Mouse (Mus musculus): ENCODE results near the gene Akap7. TPM values are rescaled to one million over a fixed set of nuclear protein-coding genes. Genes with fewer than 3 reads are reported as not detected.

Gene Akap7
- 42.0 and 43.3 TPM in 2 replicates for polyA plus RNA-seq (2014; fragmentation: Nextera tagmentation; extraction: Ambion mirVana)

- H3K4me3 ChIP-seq (ENCODE audit: control insufficient read depth in 1 of 2, insufficient read depth in 1 of 2, low read depth in 1 of 2, low read length in 2 of 2) = no peak within 1 kb of the TSS
- H3K27ac ChIP-seq (replicated peaks in 1 of 2; ENCODE audit: control insufficient read depth in 1 of 2, insufficient read depth in 1 of 2, low read depth in 2 of 2, low read length in 2 of 2) = no peak within 1 kb of the TSS
- H3K27me3 ChIP-seq (ENCODE audit: control insufficient read depth, insufficient read depth, low read length) = no peaks in the 10 kb centered on the region
- H3K4me2 ChIP-seq (ENCODE audit: low read length) = no peak within 1 kb of the TSS
- no peak for ATAC-seq (ENCODE audit: insufficient number of reproducible peaks, insufficient read depth, low FRiP score, low read depth)
- no peaks in the 10 kb centered on the region for H3K9me3 ChIP-seq (ENCODE audit: control insufficient read depth, low read length)
- 90% methylated on average over 9 of the region's 9 CpGs for WGBS
- no peak within 1 kb of the TSS for H3K9ac ChIP-seq (ENCODE audit: low read length)
- 0 out of 4 replicates have a peak, but pooled peaks cover 0 to 3% of the 10 kb centered on the region in 2 experiments for H3K4me1 ChIP-seq (ENCODE audit: control insufficient read depth in 2 of 2, insufficient read depth in 2 of 2, low read length in 2 of 2)
- H3K36me3 ChIP-seq (ENCODE audit: control insufficient read depth, insufficient read depth, low read length) = no peaks in the 10 kb centered on the region
Measured at GRCm38 (mm10) chr10:25307770-25308169, at the start of gene Akap7. TSS of gene Akap7 (minus strand) at chr10:25307870.

- Histone ChIP-seq H3K36me3 (ENCODE audit: control insufficient read depth, insufficient read depth, low read length) (no peaks in the 10 kb centered on the region), H3K27ac (replicated peaks in 1 of 2; ENCODE audit: control insufficient read depth in 1 of 2, insufficient read depth in 1 of 2, low read depth in 2 of 2, low read length in 2 of 2) (no peak overlapping the region), H3K9ac (ENCODE audit: low read length) (no peak overlapping the region), H3K4me1 (ENCODE audit: control insufficient read depth in 2 of 2, insufficient read depth in 2 of 2, low read length in 2 of 2) (no peaks in the 10 kb centered on the region), H3K27me3 (ENCODE audit: control insufficient read depth, insufficient read depth, low read length) (no peaks in the 10 kb centered on the region), H3K4me2 (ENCODE audit: low read length) (no peak overlapping the region), H3K4me3 (ENCODE audit: control insufficient read depth in 1 of 2, insufficient read depth in 1 of 2, low read depth in 1 of 2, low read length in 2 of 2) (no peak overlapping the region), H3K9me3 (ENCODE audit: control insufficient read depth, low read length) (no peaks in the 10 kb centered on the region)
- 83% methylated on average over 7 of the region's 7 CpGs for WGBS
- ATAC-seq (ENCODE audit: insufficient number of reproducible peaks, insufficient read depth, low FRiP score, low read depth) = no peak
Measured at GRCm38 (mm10) chr10:25354390-25354789, 46.7 kb upstream of the Akap7 start.

GRCm38 (mm10) chr10:25353941-25354340 is 46.3 kb upstream of the Akap7 start:
- no peak overlapping the region for H3K4me2 ChIP-seq (ENCODE audit: low read length)
- H3K9me3 ChIP-seq (ENCODE audit: control insufficient read depth, low read length) = no peaks in the 10 kb centered on the region
- no peaks in the 10 kb centered on the region for H3K36me3 ChIP-seq (ENCODE audit: control insufficient read depth, insufficient read depth, low read length)
- ATAC-seq (ENCODE audit: insufficient number of reproducible peaks, insufficient read depth, low FRiP score, low read depth) = no peak
- no peaks in the 10 kb centered on the region for H3K4me1 ChIP-seq (ENCODE audit: control insufficient read depth in 2 of 2, insufficient read depth in 2 of 2, low read length in 2 of 2)
- H3K27ac ChIP-seq (replicated peaks in 1 of 2; ENCODE audit: control insufficient read depth in 1 of 2, insufficient read depth in 1 of 2, low read depth in 2 of 2, low read length in 2 of 2) = no peak overlapping the region
- no peak overlapping the region for H3K9ac ChIP-seq (ENCODE audit: low read length)
- WGBS = 84% methylated on average over 3 of the region's 3 CpGs
- H3K27me3 ChIP-seq (ENCODE audit: control insufficient read depth, insufficient read depth, low read length) = no peaks in the 10 kb centered on the region
- no peak overlapping the region for H3K4me3 ChIP-seq (ENCODE audit: control insufficient read depth in 1 of 2, insufficient read depth in 1 of 2, low read depth in 1 of 2, low read length in 2 of 2)

- H3K9ac ChIP-seq (ENCODE audit: low read length) = no peak overlapping the region
- ATAC-seq (ENCODE audit: insufficient number of reproducible peaks, insufficient read depth, low FRiP score, low read depth) = no peak
- no peak overlapping the region for H3K4me2 ChIP-seq (ENCODE audit: low read length)
Measured at GRCm38 (mm10) chr10:25342801-25343200, 35.1 kb upstream of the Akap7 start.

GRCm38 (mm10) chr10:25340675-25341074 is 33.0 kb upstream of the Akap7 start:
- Histone ChIP-seq H3K36me3 (ENCODE audit: control insufficient read depth, insufficient read depth, low read length) (no peaks in the 10 kb centered on the region), H3K4me3 (ENCODE audit: control insufficient read depth in 1 of 2, insufficient read depth in 1 of 2, low read depth in 1 of 2, low read length in 2 of 2) (no peak overlapping the region), H3K4me2 (ENCODE audit: low read length) (no peak overlapping the region), H3K27ac (replicated peaks in 1 of 2; ENCODE audit: control insufficient read depth in 1 of 2, insufficient read depth in 1 of 2, low read depth in 2 of 2, low read length in 2 of 2) (no peak overlapping the region), H3K27me3 (ENCODE audit: control insufficient read depth, insufficient read depth, low read length) (no peaks in the 10 kb centered on the region), H3K9ac (ENCODE audit: low read length) (no peak overlapping the region), H3K4me1 (ENCODE audit: control insufficient read depth in 2 of 2, insufficient read depth in 2 of 2, low read length in 2 of 2) (no peaks in the 10 kb centered on the region), H3K9me3 (ENCODE audit: control insufficient read depth, low read length) (no peaks in the 10 kb centered on the region)
- 89% methylated on average over 5 of the region's 5 CpGs for WGBS
- ATAC-seq (ENCODE audit: insufficient number of reproducible peaks, insufficient read depth, low FRiP score, low read depth) = no peak

More at GRCm38 (mm10) chr10:25342801-25343200, 35.1 kb upstream of the Akap7 start:
- H3K36me3 ChIP-seq (ENCODE audit: control insufficient read depth, insufficient read depth, low read length) = no peaks in the 10 kb centered on the region
- no peak overlapping the region for H3K4me3 ChIP-seq (ENCODE audit: control insufficient read depth in 1 of 2, insufficient read depth in 1 of 2, low read depth in 1 of 2, low read length in 2 of 2)
- no peaks in the 10 kb centered on the region for H3K9me3 ChIP-seq (ENCODE audit: control insufficient read depth, low read length)
- no peaks in the 10 kb centered on the region for H3K27me3 ChIP-seq (ENCODE audit: control insufficient read depth, insufficient read depth, low read length)
- no peaks in the 10 kb centered on the region for H3K4me1 ChIP-seq (ENCODE audit: control insufficient read depth in 2 of 2, insufficient read depth in 2 of 2, low read length in 2 of 2)
- H3K27ac ChIP-seq (replicated peaks in 1 of 2; ENCODE audit: control insufficient read depth in 1 of 2, insufficient read depth in 1 of 2, low read depth in 2 of 2, low read length in 2 of 2) = no peak overlapping the region

- Histone ChIP-seq H3K36me3 (ENCODE audit: control insufficient read depth, insufficient read depth, low read length) (no peaks in the 10 kb centered on the region), H3K27ac (replicated peaks in 1 of 2; ENCODE audit: control insufficient read depth in 1 of 2, insufficient read depth in 1 of 2, low read depth in 2 of 2, low read length in 2 of 2) (no peak overlapping the region), H3K27me3 (ENCODE audit: control insufficient read depth, insufficient read depth, low read length) (no peaks in the 10 kb centered on the region), H3K4me2 (ENCODE audit: low read length) (no peak overlapping the region), H3K4me3 (ENCODE audit: control insufficient read depth in 1 of 2, insufficient read depth in 1 of 2, low read depth in 1 of 2, low read length in 2 of 2) (no peak overlapping the region), H3K4me1 (ENCODE audit: control insufficient read depth in 2 of 2, insufficient read depth in 2 of 2, low read length in 2 of 2) (peaks cover 0 to 2% of the 10 kb centered on the region in 2 experiments; a peak in 1 of 4 replicates), H3K9ac (ENCODE audit: low read length) (no peak overlapping the region), H3K9me3 (ENCODE audit: control insufficient read depth, low read length) (no peaks in the 10 kb centered on the region)
- 77% methylated on average over 4 of the region's 4 CpGs for WGBS
- ATAC-seq (ENCODE audit: insufficient number of reproducible peaks, insufficient read depth, low FRiP score, low read depth) = no peak
Measured at GRCm38 (mm10) chr10:25333390-25334079, 25.9 kb upstream of the Akap7 start.

- H3K4me1 ChIP-seq (ENCODE audit: control insufficient read depth in 2 of 2, insufficient read depth in 2 of 2, low read length in 2 of 2) = peaks cover 0 to 2% of the 10 kb centered on the region in 2 experiments; a peak in 1 of 4 replicates
- no peak overlapping the region for H3K9ac ChIP-seq (ENCODE audit: low read length)
- WGBS = 58% methylated on average over 9 of the region's 9 CpGs
- H3K27ac ChIP-seq (replicated peaks in 1 of 2; ENCODE audit: control insufficient read depth in 1 of 2, insufficient read depth in 1 of 2, low read depth in 2 of 2, low read length in 2 of 2) = peak overlapping the region in 1 of 2 experiments; percentile 42; a peak in 1 of 4 replicates
- no peaks in the 10 kb centered on the region for H3K36me3 ChIP-seq (ENCODE audit: control insufficient read depth, insufficient read depth, low read length)
- ATAC-seq (ENCODE audit: insufficient number of reproducible peaks, insufficient read depth, low FRiP score, low read depth) = no peak; the same call in 1 of the 2 replicates
- H3K27me3 ChIP-seq (ENCODE audit: control insufficient read depth, insufficient read depth, low read length) = no peaks in the 10 kb centered on the region
- no peak overlapping the region for H3K4me2 ChIP-seq (ENCODE audit: low read length)
- H3K9me3 ChIP-seq (ENCODE audit: control insufficient read depth, low read length) = no peaks in the 10 kb centered on the region
- no peak overlapping the region for H3K4me3 ChIP-seq (ENCODE audit: control insufficient read depth in 1 of 2, insufficient read depth in 1 of 2, low read depth in 1 of 2, low read length in 2 of 2)
Measured at GRCm38 (mm10) chr10:25331321-25332049, 23.8 kb upstream of the Akap7 start.

All from heart, embryonic 14.5 days (tissue).